10 mouse cellular contexts compared by ENCODE assay signal in genomic region chr4:32160815-32161214, GRCm38 (mm10).
DNase-seq lines count a peak whose midpoint lies in the region; TF ChIP-seq lines count a peak whose summit lies in the region.
"Had no signal": no experiment of that assay in that cellular context is flagged by ENCODE, and none has a peak within 500 bp of the region (broad histone marks: within the 10 kb centered on the region; RNA-seq: fewer than 3 reads in every experiment).

No protein-coding gene starts in this region.

- no peak for TF ChIP-seq CTCF in lung, adult 2 months (IDR thresholded peaks at IDR 0.05; ENCODE audit: insufficient read depth, low read length)

- peak; percentile 33 for DNase-seq in lung, postnatal 10 days
- DNase-seq in lung, adult 2 months, result no peak
- peak; percentile 58 for DNase-seq in T-cell, adult 2 months (ENCODE audit: low spot score)
- DNase-seq in lung, postnatal 36 days, result peak; percentile 45
- DNase-seq in thymus, postnatal 25 days, result peak; percentile 56
- DNase-seq in kidney, adult 8-10 months, result no peak
- DNase-seq in testis, postnatal 10 days (ENCODE audit: low spot score), result no peak
- DNase-seq: adrenal gland, adult 2 months; gastrocnemius, adult 2 months had no signal

- WGBS in lung, adult 2 months, result 32% methylated on average over 2 of the region's 2 CpGs

- TF ChIP-seq POLR2A in lung, adult 2 months (IDR thresholded peaks at IDR 0.05; ENCODE audit: borderline replicate concordance, extremely low read depth, low read depth, low read length), result no peak

- H3K4me1 ChIP-seq in lung, adult 2 months (ENCODE audit: control insufficient read depth, insufficient read depth, low read length), result no peaks in the 10 kb centered on the region; the same call in 1 of the 2 replicates
- H3K4me1 ChIP-seq: intestine, embryonic 15.5 days had no signal

- no peak overlapping the region for H3K4me3 ChIP-seq in lung, adult 2 months (replicated peaks; ENCODE audit: extremely low read depth, low read depth, low read length)
- H3K4me3 ChIP-seq: gastrocnemius, adult 2 months; intestine, embryonic 15.5 days had no signal

Comparison
In these comparisons a context has a peak if more than half of its experiments do, and no peak if none do; other contexts are left out.
1. DNase-seq: peak in lung, postnatal 10 days (single experiment), T-cell, adult 2 months (single experiment), lung, postnatal 36 days (single experiment) and thymus, postnatal 25 days (single experiment); none in lung, adult 2 months (single experiment), kidney, adult 8-10 months (0 of 2) and testis, postnatal 10 days (single experiment).